Mouse (Mus musculus) liver, embryonic 14.5 days (tissue): ENCODE data around the gene Gm4303.
"Not testable (repeated sequence)": the region's sequence is repeated elsewhere in the genome, so short reads cannot be mapped to it uniquely, and the experiment has no call there.

Experiments
- CTCF ChIP-seq: IDR thresholded peaks from 2 replicates; pipeline ENCODE4 v1.5.1; 2016; ENCODE audit warnings: antibody characterized with exemption, low read depth, control low read depth
- EP300 ChIP-seq: IDR thresholded peaks from 2 replicates; pipeline ENCODE4 v1.6.1; 2016; ENCODE audit warnings: antibody characterized with exemption, low read depth

GRCm38 (mm10) chr10:100350793-100351192 is 5.0 kb downstream of the Gm4303 start, which contains the start of gene Gm4305:
- TF ChIP-seq CTCF, EP300: not testable (repeated sequence)
